Mouse (Mus musculus) hindbrain, embryonic 13.5 days (tissue): ENCODE measurements around the gene Sdcbp2. TPM values are rescaled to one million over a fixed set of nuclear protein-coding genes. Genes with fewer than 3 reads are reported as not detected.

ENCODE experiments used
- ATAC-seq: fragments of 200-750 bp; cut with Nextera tagmentation; 2 replicates; pipeline ENCODE4 v1.8.0; 2017; ENCODE audit warnings: moderate TSS enrichment; ENCODE audit not compliant: low FRiP score
- H3K27ac ChIP-seq: fragments of 300-500 bp; sonication (generic); 2 replicates; pipeline ENCODE4 v1.5.1; 2015; ENCODE audit warnings: inconsistent platforms, mild to moderate bottlenecking, moderate library complexity
- H3K27me3 ChIP-seq: fragments of 300-500 bp; sonication (generic); 2 replicates; pipeline ENCODE4 v1.6.1; 2015; ENCODE audit warnings: mild to moderate bottlenecking, inconsistent platforms
- H3K36me3 ChIP-seq: fragments of 300-500 bp; sonication (generic); 2 replicates; pipeline ENCODE4 v1.6.1; 2015; ENCODE audit warnings: mild to moderate bottlenecking, inconsistent platforms
- H3K4me1 ChIP-seq: fragments of 300-500 bp; sonication (generic); replicated peaks from 2 replicates; pipeline ENCODE4 v1.6.1; 2015; ENCODE audit warnings: inconsistent platforms
- H3K4me2 ChIP-seq: fragments of 300-500 bp; sonication (generic); 2 replicates; pipeline ENCODE4 v1.6.1; 2015; ENCODE audit warnings: inconsistent platforms, mild to moderate bottlenecking, moderate library complexity
- H3K4me3 ChIP-seq: fragments of 300-500 bp; sonication (generic); 2 replicates; pipeline ENCODE4 v1.5.1; 2015; ENCODE audit warnings: mild to moderate bottlenecking, inconsistent platforms
- H3K9ac ChIP-seq: fragments of 300-500 bp; sonication (generic); 2 replicates; pipeline ENCODE4 v1.6.1; 2015; ENCODE audit warnings: mild to moderate bottlenecking, inconsistent platforms
- H3K9me3 ChIP-seq: fragments of 300-500 bp; sonication (generic); 2 replicates; pipeline ENCODE4 v1.6.1; 2016; ENCODE audit warnings: inconsistent platforms
- WGBS: fragments of 180-500 bp; shearing (Covaris S2); methylation state at CpG from one replicate; pipeline ENCODE4 v1.1.7; 2015; 5-methylcytosine and 5-hydroxymethylcytosine counted together
- polyA plus RNA-seq: library from polyadenylated mRNA; unstranded; fragments of >200 nt; fragmentation: Nextera tagmentation; extraction: Ambion mirVana; gene quantifications from 2 replicates; pipeline ENCODE4 v1.2.1, GENCODE M21; 2015

Sdcbp2 gene
- polyA plus RNA-seq, 1 experiment from 2014 or later: 0.90 TPM

DNA sequence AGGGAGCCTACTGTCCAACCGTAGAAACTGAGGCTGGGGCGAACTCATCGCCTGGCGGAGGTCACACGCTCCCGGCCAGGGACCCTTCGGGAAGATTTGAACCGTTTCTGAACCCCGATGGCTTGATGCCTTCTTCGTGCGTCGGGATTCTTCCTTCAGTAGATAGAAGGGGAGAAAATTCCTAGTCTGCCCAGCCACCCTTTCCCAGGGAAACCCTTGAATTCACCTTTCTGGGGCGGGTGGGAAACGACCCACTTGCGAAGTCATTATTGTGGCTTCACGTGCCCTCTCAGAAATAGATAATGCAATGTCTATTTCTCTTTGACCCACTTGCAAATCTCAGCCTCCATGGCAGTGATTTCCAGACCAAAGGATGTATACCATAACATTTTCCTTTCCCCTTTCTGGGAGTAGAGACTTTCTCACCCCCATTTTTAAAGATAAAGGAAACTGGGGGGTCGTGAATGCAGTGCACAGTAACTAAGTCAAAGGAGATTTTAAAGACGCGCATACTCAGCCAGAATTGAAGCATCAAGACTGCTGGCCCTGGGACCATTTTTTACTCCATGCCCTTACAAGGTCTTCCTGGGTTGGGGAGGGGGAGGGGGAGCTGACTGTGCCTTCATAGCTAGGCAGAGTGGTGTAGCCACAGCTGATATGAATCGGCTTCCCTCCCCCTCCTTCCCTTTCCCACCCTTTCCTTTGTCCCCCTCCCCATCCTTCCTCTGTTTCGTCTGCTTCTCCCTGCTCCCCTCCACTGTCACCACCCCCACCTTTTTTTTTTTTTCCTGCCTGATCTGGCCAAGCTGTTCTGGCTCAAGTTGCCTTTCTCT is 29.1 kb upstream of the Sdcbp2 start:
- Histone ChIP-seq H3K4me2 (peak overlapping the region; percentile 82), H3K9ac (peak overlapping the region; percentile 98), H3K9me3 (no peaks in the 10 kb centered on the region), H3K4me1 (peaks cover 47% of the 10 kb centered on the region), H3K4me3 (peak overlapping the region; percentile 97), H3K27ac (peak overlapping the region; percentile 93), H3K27me3 (no peaks in the 10 kb centered on the region), H3K36me3 (peaks cover 38% of the 10 kb centered on the region)
- 0 out of 2 replicates have a peak, but pooled peaks have one; percentile 19 for ATAC-seq
- WGBS: 1% methylated on average over 21 of the region's 21 CpGs

DNA sequence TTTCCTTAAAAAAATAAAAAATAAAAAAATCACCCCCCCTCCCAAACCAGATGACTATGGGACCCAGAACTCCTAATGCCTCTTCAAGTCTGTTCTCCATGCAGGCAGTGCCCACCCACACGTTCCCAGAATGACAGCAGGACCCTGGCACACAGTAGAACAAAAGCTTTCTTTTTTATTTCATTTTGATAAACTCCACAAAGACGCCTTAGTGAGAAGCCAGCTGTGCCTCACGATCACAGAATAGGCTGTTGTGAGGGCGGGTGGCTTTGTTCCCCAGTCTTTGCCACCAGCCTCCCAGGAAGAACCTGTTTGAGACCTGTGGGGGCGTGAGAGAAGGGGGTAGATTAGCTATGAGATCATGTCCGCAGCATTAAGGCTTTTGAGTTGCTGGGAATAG is 27.7 kb upstream of the Sdcbp2 start:
- Histone ChIP-seq H3K4me2 (peak overlapping the region; percentile 82), H3K27ac (no peak overlapping the region), H3K4me3 (peak overlapping the region; percentile 97; the same call in 1 of the 2 replicates), H3K36me3 (peaks cover 48% of the 10 kb centered on the region), H3K9me3 (no peaks in the 10 kb centered on the region), H3K27me3 (no peaks in the 10 kb centered on the region), H3K9ac (peak overlapping the region; percentile 98), H3K4me1 (peaks cover 51% of the 10 kb centered on the region)
- ATAC-seq: no peak
- WGBS: 50% methylated on average over 6 of the region's 6 CpGs

- Histone ChIP-seq H3K4me1 (peaks cover 48% of the 10 kb centered on the region), H3K27me3 (no peaks in the 10 kb centered on the region), H3K27ac (no peak overlapping the region), H3K9me3 (no peaks in the 10 kb centered on the region), H3K36me3 (peaks cover 66% of the 10 kb centered on the region), H3K4me2 (no peak overlapping the region), H3K9ac (no peak overlapping the region), H3K4me3 (no peak overlapping the region)
- no peak for ATAC-seq
- WGBS: 94% methylated on average over 4 of the region's 4 CpGs
Observed at GRCm38 (mm10) chr2:151546571-151546970, 25.9 kb upstream of the Sdcbp2 start.

DNA sequence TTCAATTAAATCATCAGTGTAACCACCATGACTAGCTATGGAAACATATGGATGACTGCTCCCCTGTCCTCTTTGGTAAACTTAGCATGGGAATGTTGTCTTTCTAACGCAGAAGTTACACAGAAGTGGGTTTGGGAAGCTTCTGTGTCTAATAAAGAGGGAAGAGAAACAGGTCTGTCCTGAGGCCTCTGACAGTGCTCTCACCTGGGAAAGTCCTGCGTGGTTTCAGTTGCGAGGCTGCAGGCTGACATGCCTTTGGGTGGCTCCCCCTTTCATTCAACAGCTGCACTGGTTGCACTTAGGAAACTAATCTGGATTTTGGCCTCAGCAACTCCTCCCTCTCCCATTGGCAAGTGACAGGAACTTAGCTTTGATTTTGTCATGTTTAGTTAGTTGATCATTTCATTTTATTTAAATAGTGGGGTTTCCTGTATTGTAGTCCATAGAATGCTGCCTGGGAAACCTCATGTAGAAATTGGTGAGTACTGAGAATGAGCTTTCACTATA is 22.8 kb upstream of the Sdcbp2 start:
- no peak for ATAC-seq
- Histone ChIP-seq H3K4me2 (no peak overlapping the region), H3K9me3 (no peaks in the 10 kb centered on the region), H3K36me3 (peaks cover 89% of the 10 kb centered on the region), H3K9ac (no peak overlapping the region), H3K27me3 (no peaks in the 10 kb centered on the region), H3K4me1 (peaks cover 29% of the 10 kb centered on the region), H3K27ac (no peak overlapping the region), H3K4me3 (no peak overlapping the region)
- 89% methylated on average over 3 of the region's 3 CpGs for WGBS

GRCm38 (mm10) chr2:151562930-151563921 is 9.2 kb upstream of the Sdcbp2 start:
- ATAC-seq: no peak
- Histone ChIP-seq H3K4me2 (no peak overlapping the region), H3K9me3 (no peaks in the 10 kb centered on the region), H3K4me3 (no peak overlapping the region), H3K27me3 (no peaks in the 10 kb centered on the region), H3K36me3 (peaks cover 63% of the 10 kb centered on the region), H3K4me1 (no peaks in the 10 kb centered on the region), H3K9ac (no peak overlapping the region), H3K27ac (no peak overlapping the region)
- 91% methylated on average over 7 of the region's 7 CpGs for WGBS

DNA sequence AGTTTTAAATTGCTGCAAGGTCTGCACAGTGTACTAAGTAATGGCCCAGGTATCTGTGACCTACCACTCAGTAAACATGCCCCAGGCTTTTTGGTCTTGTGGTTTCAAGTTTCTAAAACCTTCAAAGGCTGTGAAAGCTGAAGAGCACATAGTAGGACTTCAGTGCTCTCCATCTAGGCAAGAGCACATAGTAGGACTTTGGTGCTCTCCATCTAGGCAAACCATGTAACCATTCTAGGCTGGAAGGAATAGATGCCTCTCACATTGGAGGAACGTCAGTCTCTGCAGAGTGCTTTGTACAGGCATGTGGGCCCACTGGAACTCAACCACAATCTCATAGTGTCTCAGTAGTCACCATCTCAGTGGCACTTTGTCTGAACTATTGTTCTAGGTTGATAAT is 8.4 kb upstream of the Sdcbp2 start:
- no peak for ATAC-seq

GRCm38 (mm10) chr2:151564986-151565385 is 7.4 kb upstream of the Sdcbp2 start:
- no peak overlapping the region for H3K27ac ChIP-seq
- H3K9me3 ChIP-seq: no peaks in the 10 kb centered on the region
- 83% methylated on average over 3 of the region's 3 CpGs for WGBS
- ATAC-seq: no peak
- no peak overlapping the region for H3K9ac ChIP-seq
- no peak overlapping the region for H3K4me2 ChIP-seq
- H3K4me3 ChIP-seq: no peak overlapping the region
- H3K27me3 ChIP-seq: no peaks in the 10 kb centered on the region
- no peaks in the 10 kb centered on the region for H3K4me1 ChIP-seq
- peaks cover 46% of the 10 kb centered on the region for H3K36me3 ChIP-seq

More for the DNA sequence above, 8.4 kb upstream of the Sdcbp2 start:
- Histone ChIP-seq H3K27me3 (no peaks in the 10 kb centered on the region), H3K36me3 (peaks cover 56% of the 10 kb centered on the region), H3K4me2 (no peak overlapping the region), H3K27ac (no peak overlapping the region), H3K4me3 (no peak overlapping the region), H3K9ac (no peak overlapping the region), H3K4me1 (no peaks in the 10 kb centered on the region), H3K9me3 (no peaks in the 10 kb centered on the region)
- WGBS: 91% methylated on average over 1 of the region's 1 CpGs

DNA sequence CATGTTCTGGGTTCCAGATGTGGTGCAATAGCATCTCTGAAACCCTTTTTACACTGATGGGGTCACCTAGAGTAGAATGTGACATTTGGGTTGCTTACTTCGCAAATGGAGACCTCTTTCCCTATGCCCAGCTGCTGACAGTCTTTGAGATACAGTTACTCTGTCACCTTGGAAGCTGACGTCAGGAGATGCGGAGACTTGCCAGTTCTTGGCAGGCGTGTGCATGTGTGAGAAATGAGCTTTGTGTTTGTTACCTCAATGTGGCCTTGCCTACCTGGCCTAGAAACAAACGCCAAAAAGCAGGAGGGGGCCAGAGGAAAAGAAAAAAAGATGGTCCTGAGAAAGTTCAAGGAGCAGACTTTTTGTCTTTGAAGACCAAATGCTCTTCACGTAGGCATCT is 5.6 kb upstream of the Sdcbp2 start:
- Histone ChIP-seq H3K27ac (no peak overlapping the region), H3K9me3 (no peaks in the 10 kb centered on the region), H3K4me3 (no peak overlapping the region), H3K9ac (no peak overlapping the region), H3K36me3 (peaks cover 28% of the 10 kb centered on the region), H3K4me1 (no peaks in the 10 kb centered on the region), H3K27me3 (no peaks in the 10 kb centered on the region), H3K4me2 (no peak overlapping the region)
- 87% methylated on average over 6 of the region's 6 CpGs for WGBS
- ATAC-seq: no peak

GRCm38 (mm10) chr2:151569452-151569851 is 3.0 kb upstream of the Sdcbp2 start:
- Histone ChIP-seq H3K4me3 (no peak overlapping the region), H3K36me3 (peaks cover 9% of the 10 kb centered on the region), H3K27me3 (no peaks in the 10 kb centered on the region), H3K4me1 (no peaks in the 10 kb centered on the region), H3K4me2 (no peak overlapping the region), H3K9me3 (no peaks in the 10 kb centered on the region), H3K27ac (no peak overlapping the region), H3K9ac (no peak overlapping the region)
- 88% methylated on average over 2 of the region's 2 CpGs for WGBS
- no peak for ATAC-seq

GRCm38 (mm10) chr2:151573667-151574066 is 1.2 kb downstream of the Sdcbp2 start:
- Histone ChIP-seq H3K9me3 (no peaks in the 10 kb centered on the region), H3K27me3 (0 out of 2 replicates have a peak, but pooled peaks cover 6% of the 10 kb centered on the region), H3K27ac (no peak overlapping the region), H3K9ac (no peak overlapping the region), H3K4me3 (no peak overlapping the region), H3K4me2 (no peak overlapping the region), H3K4me1 (peaks cover 14% of the 10 kb centered on the region), H3K36me3 (no peaks in the 10 kb centered on the region)
- ATAC-seq: no peak
- 56% methylated on average over 3 of the region's 3 CpGs for WGBS

- no peaks in the 10 kb centered on the region for H3K9me3 ChIP-seq
- no peaks in the 10 kb centered on the region for H3K36me3 ChIP-seq
- WGBS: 68% methylated on average over 5 of the region's 5 CpGs
- no peak overlapping the region for H3K27ac ChIP-seq
- no peak overlapping the region for H3K4me3 ChIP-seq
- H3K9ac ChIP-seq: no peak overlapping the region
- no peak overlapping the region for H3K4me2 ChIP-seq
- peaks cover 14% of the 10 kb centered on the region for H3K4me1 ChIP-seq
- 0 out of 2 replicates have a peak, but pooled peaks cover 6% of the 10 kb centered on the region for H3K27me3 ChIP-seq
- no peak for ATAC-seq
Observed at GRCm38 (mm10) chr2:151574607-151575006, 2.2 kb downstream of the Sdcbp2 start.

DNA sequence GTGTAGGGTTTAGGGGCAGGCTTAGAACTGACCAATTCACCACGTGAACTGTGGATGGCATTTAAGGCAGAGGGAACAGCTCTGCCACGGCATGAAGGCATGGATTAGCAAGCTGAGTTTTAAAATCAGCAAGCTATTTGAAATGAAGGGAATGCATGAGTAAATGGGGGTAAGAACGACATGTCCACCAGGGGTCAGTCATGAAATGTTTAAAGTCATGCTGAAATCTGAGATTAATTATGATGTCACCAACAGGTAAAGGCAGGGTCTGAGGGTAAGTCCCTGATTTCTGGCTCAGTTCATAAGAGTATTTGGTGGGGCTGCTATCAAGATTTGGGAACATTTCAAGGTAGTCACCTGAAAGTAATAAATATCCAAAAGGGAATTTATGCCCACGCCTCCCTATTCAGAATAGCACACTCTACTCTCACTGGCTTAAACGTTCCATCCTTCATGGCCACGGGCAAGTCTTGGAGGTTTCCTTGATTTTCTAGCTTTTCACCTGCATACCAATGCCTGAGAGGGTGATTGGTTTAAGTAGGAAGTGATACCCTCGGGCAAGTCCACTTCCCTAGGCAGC is 2.8 kb downstream of the Sdcbp2 start:
- Histone ChIP-seq H3K4me1 (peaks cover 14% of the 10 kb centered on the region), H3K27ac (peak overlapping the region; percentile 88), H3K27me3 (0 out of 2 replicates have a peak, but pooled peaks cover 6% of the 10 kb centered on the region), H3K36me3 (no peaks in the 10 kb centered on the region), H3K9me3 (no peaks in the 10 kb centered on the region), H3K4me2 (peak overlapping the region; percentile 70), H3K4me3 (peak overlapping the region; percentile 47), H3K9ac (peak overlapping the region; percentile 70)
- WGBS: 22% methylated on average over 7 of the region's 7 CpGs
- no peak; the same call in 1 of the 2 replicates for ATAC-seq
